In genomic region chr10:111867102-111867501, GRCm38 (mm10) we compare ENCODE assay signal across 17 mouse cellular contexts.
A peak's percentile ranks its signal among the peaks of the same experiment; 100 is the strongest.
DNase-seq lines count a peak whose midpoint lies in the region; ATAC-seq and TF ChIP-seq lines count a peak whose summit lies in the region.
"Had no signal": no experiment of that assay in that cellular context is flagged by ENCODE, and none has a peak within 500 bp of the region (broad histone marks: within the 10 kb centered on the region; RNA-seq: fewer than 3 reads in every experiment).

No protein-coding gene starts in this region.

- no peak for TF ChIP-seq CTCF in hindbrain, postnatal 0 days (IDR thresholded peaks at IDR 0.05; ENCODE audit: low read depth)

- no peak overlapping the region for H3K4me3 ChIP-seq in neural tube, embryonic 11.5 days (ENCODE audit: low read depth, low read length)
- H3K4me3 ChIP-seq in forebrain, embryonic 12.5 days (replicated peaks): no peak overlapping the region
- no peak overlapping the region for H3K4me3 ChIP-seq in hindbrain, postnatal 0 days (ENCODE audit: low read length)
- H3K4me3 ChIP-seq in heart, embryonic 12.5 days: no peak overlapping the region
- H3K4me3 ChIP-seq: heart, embryonic 15.5 days; lung, embryonic 15.5 days had no signal

- no peaks in the 10 kb centered on the region for H3K27me3 ChIP-seq in neural tube, embryonic 11.5 days (ENCODE audit: control insufficient read depth, insufficient read depth, low read length)
- no peaks in the 10 kb centered on the region for H3K27me3 ChIP-seq in forebrain, embryonic 12.5 days
- no peaks in the 10 kb centered on the region for H3K27me3 ChIP-seq in hindbrain, postnatal 0 days (ENCODE audit: insufficient read depth, low read length)
- no peaks in the 10 kb centered on the region for H3K27me3 ChIP-seq in heart, embryonic 12.5 days (replicated peaks)
- H3K27me3 ChIP-seq: heart, embryonic 15.5 days; lung, embryonic 15.5 days; Patski had no signal

- no peak overlapping the region for H3K4me2 ChIP-seq in neural tube, embryonic 11.5 days (ENCODE audit: low read depth)
- H3K4me2 ChIP-seq in forebrain, embryonic 12.5 days: peak overlapping the region; percentile 9; the same call in 1 of the 2 replicates
- peak overlapping the region; percentile 25; the same call in 1 of the 2 replicates for H3K4me2 ChIP-seq in hindbrain, postnatal 0 days (ENCODE audit: low read depth, low read length)
- H3K4me2 ChIP-seq in heart, embryonic 12.5 days: no peak overlapping the region
- H3K4me2 ChIP-seq: heart, embryonic 15.5 days; lung, embryonic 15.5 days had no signal

- H3K9ac ChIP-seq in neural tube, embryonic 11.5 days (ENCODE audit: low read length): no peak overlapping the region
- no peak overlapping the region for H3K9ac ChIP-seq in forebrain, embryonic 12.5 days
- no peak overlapping the region for H3K9ac ChIP-seq in hindbrain, postnatal 0 days (replicated peaks; ENCODE audit: low read length)
- no peak overlapping the region for H3K9ac ChIP-seq in heart, embryonic 12.5 days
- H3K9ac ChIP-seq: heart, embryonic 15.5 days; lung, embryonic 15.5 days had no signal

- H3K9me3 ChIP-seq in neural tube, embryonic 11.5 days (ENCODE audit: control insufficient read depth, low read length): no peaks in the 10 kb centered on the region
- H3K9me3 ChIP-seq in forebrain, embryonic 12.5 days: no peaks in the 10 kb centered on the region
- no peaks in the 10 kb centered on the region for H3K9me3 ChIP-seq in hindbrain, postnatal 0 days (ENCODE audit: low read length)
- no peaks in the 10 kb centered on the region for H3K9me3 ChIP-seq in heart, embryonic 12.5 days (replicated peaks)
- H3K9me3 ChIP-seq: heart, embryonic 15.5 days; lung, embryonic 15.5 days had no signal

- no peak overlapping the region for H3K27ac ChIP-seq in neural tube, embryonic 11.5 days (ENCODE audit: low read depth, low read length)
- no peak overlapping the region for H3K27ac ChIP-seq in forebrain, embryonic 12.5 days
- no peak overlapping the region for H3K27ac ChIP-seq in hindbrain, postnatal 0 days
- no peak overlapping the region for H3K27ac ChIP-seq in heart, embryonic 12.5 days (ENCODE audit: poor library complexity, severe bottlenecking)
- H3K27ac ChIP-seq: heart, embryonic 15.5 days; lung, embryonic 15.5 days had no signal

- no peaks in the 10 kb centered on the region for H3K4me1 ChIP-seq in neural tube, embryonic 11.5 days (ENCODE audit: control insufficient read depth, insufficient read depth, low read length)
- peaks cover 12% of the 10 kb centered on the region for H3K4me1 ChIP-seq in forebrain, embryonic 12.5 days
- no peaks in the 10 kb centered on the region for H3K4me1 ChIP-seq in hindbrain, postnatal 0 days (ENCODE audit: insufficient read depth, low read length)
- H3K4me1 ChIP-seq in heart, embryonic 12.5 days (replicated peaks): peaks cover 3% of the 10 kb centered on the region; the same call in 1 of the 2 replicates
- H3K4me1 ChIP-seq: heart, embryonic 15.5 days; lung, embryonic 15.5 days had no signal

- no peaks in the 10 kb centered on the region for H3K36me3 ChIP-seq in neural tube, embryonic 11.5 days (ENCODE audit: control insufficient read depth, insufficient read depth, low read length)
- H3K36me3 ChIP-seq in forebrain, embryonic 12.5 days (replicated peaks): no peaks in the 10 kb centered on the region
- H3K36me3 ChIP-seq in hindbrain, postnatal 0 days (ENCODE audit: insufficient read depth, low read length): no peaks in the 10 kb centered on the region
- H3K36me3 ChIP-seq in heart, embryonic 12.5 days: no peaks in the 10 kb centered on the region
- H3K36me3 ChIP-seq: heart, embryonic 15.5 days; lung, embryonic 15.5 days had no signal

- ATAC-seq in neural tube, embryonic 11.5 days (ENCODE audit: insufficient read depth, low FRiP score, low TSS enrichment): 0 out of 2 replicates have a peak, but pooled peaks have one; percentile 55
- ATAC-seq in forebrain, embryonic 12.5 days (ENCODE audit: low FRiP score): no peak; the same call in 1 of the 2 replicates
- peak; percentile 53; the same call in 1 of the 2 replicates for ATAC-seq in hindbrain, postnatal 0 days
- no peak for ATAC-seq in heart, embryonic 12.5 days (ENCODE audit: insufficient number of reproducible peaks, low FRiP score)
- ATAC-seq: Patski had no signal

- 33% methylated on average over 6 of the region's 6 CpGs for WGBS in neural tube, embryonic 11.5 days
- WGBS in forebrain, embryonic 12.5 days: 9% methylated on average over 6 of the region's 6 CpGs
- WGBS in hindbrain, postnatal 0 days: 14% methylated on average over 6 of the region's 6 CpGs
- WGBS in heart, embryonic 12.5 days: 50% methylated on average over 6 of the region's 6 CpGs

- no peak for DNase-seq in neural tube, embryonic 11.5 days (ENCODE audit: low spot score)
- no peak for DNase-seq in neural tube, embryonic 10.5 days (ENCODE audit: extremely low spot score, low spot score)
- DNase-seq in hindbrain, postnatal 0 days (ENCODE audit: low spot score): peak; percentile 29
- DNase-seq in layer of hippocampus, postnatal 10 days (ENCODE audit: low spot score in 2 of 2): no peak
- DNase-seq in thymus, postnatal 14 days: no peak
- DNase-seq in frontal cortex, postnatal 25 days (ENCODE audit: low spot score in 2 of 2): no peak
- DNase-seq: adrenal gland, adult 8-10 months; cerebellum, postnatal 36 days; gastrocnemius, postnatal 14 days; kidney, postnatal 4 days; liver; thymus, postnatal 36 days had no signal

Comparison
In these comparisons a context has a peak if more than half of its experiments do, and no peak if none do; other contexts are left out.
1. ATAC-seq: peak in neural tube, embryonic 11.5 days (single experiment) and hindbrain, postnatal 0 days (single experiment); none in forebrain, embryonic 12.5 days (single experiment) and heart, embryonic 12.5 days (single experiment).
2. H3K4me2 ChIP-seq: peak in forebrain, embryonic 12.5 days (single experiment) and hindbrain, postnatal 0 days (single experiment); none in neural tube, embryonic 11.5 days (single experiment) and heart, embryonic 12.5 days (single experiment).